Mouse (Mus musculus): ENCODE results near the gene Dnajc6.

The Dnajc6 gene

GRCm38 (mm10) chr4:101496534-101497237 lies at the start of gene Dnajc6:
TSS of gene Dnajc6 (plus strand) at chr4:101496648.
- peak; percentile 59 for DNase-seq (ENCODE audit: low read depth, low spot score)

- peak; percentile 70 for DNase-seq (ENCODE audit: low read depth, low spot score)
Measured at GRCm38 (mm10) chr4:101448701-101449100, 47.7 kb upstream of the Dnajc6 start.

GRCm38 (mm10) chr4:101449344-101449743 lies 47.1 kb upstream of the Dnajc6 start:
- DNase-seq (ENCODE audit: low read depth, low spot score): no peak

GRCm38 (mm10) chr4:101450150-101450780 lies 46.2 kb upstream of the Dnajc6 start:
- DNase-seq (ENCODE audit: low read depth, low spot score): no peak

GRCm38 (mm10) chr4:101451089-101451488 lies 45.4 kb upstream of the Dnajc6 start:
- peak; percentile 47 for DNase-seq (ENCODE audit: low read depth, low spot score)

GRCm38 (mm10) chr4:101452829-101453228 lies 43.6 kb upstream of the Dnajc6 start:
- DNase-seq (ENCODE audit: low read depth, low spot score): no peak

GRCm38 (mm10) chr4:101457176-101457575 lies 39.3 kb upstream of the Dnajc6 start:
- DNase-seq (ENCODE audit: low read depth, low spot score): no peak

- peak; percentile 78 for DNase-seq (ENCODE audit: low read depth, low spot score)
Measured at GRCm38 (mm10) chr4:101458341-101458740, 38.1 kb upstream of the Dnajc6 start.

- DNase-seq (ENCODE audit: low read depth, low spot score): no peak
Measured at GRCm38 (mm10) chr4:101459358-101459757, 37.1 kb upstream of the Dnajc6 start.

- no peak for DNase-seq (ENCODE audit: low read depth, low spot score)
Measured at GRCm38 (mm10) chr4:101460114-101460513, 36.3 kb upstream of the Dnajc6 start.

GRCm38 (mm10) chr4:101462065-101462464 lies 34.4 kb upstream of the Dnajc6 start:
- no peak for DNase-seq (ENCODE audit: low read depth, low spot score)

- DNase-seq (ENCODE audit: low read depth, low spot score): no peak
Measured at GRCm38 (mm10) chr4:101466264-101466663, 30.2 kb upstream of the Dnajc6 start.

- DNase-seq (ENCODE audit: low read depth, low spot score): no peak
Measured at GRCm38 (mm10) chr4:101469242-101469641, 27.2 kb upstream of the Dnajc6 start.

- DNase-seq (ENCODE audit: low read depth, low spot score): peak; percentile 28
Measured at GRCm38 (mm10) chr4:101470543-101470942, 25.9 kb upstream of the Dnajc6 start.

- DNase-seq (ENCODE audit: low read depth, low spot score): no peak
Measured at GRCm38 (mm10) chr4:101472767-101473166, 23.7 kb upstream of the Dnajc6 start.

GRCm38 (mm10) chr4:101490320-101490917 lies 6.0 kb upstream of the Dnajc6 start:
- no peak for DNase-seq (ENCODE audit: low read depth, low spot score)

GRCm38 (mm10) chr4:101491704-101492103 lies 4.7 kb upstream of the Dnajc6 start:
- DNase-seq (ENCODE audit: low read depth, low spot score): no peak

GRCm38 (mm10) chr4:101493611-101494197 lies 2.7 kb upstream of the Dnajc6 start:
- DNase-seq (ENCODE audit: low read depth, low spot score): peak; percentile 49

- DNase-seq (ENCODE audit: low read depth, low spot score): peak; percentile 58
Measured at GRCm38 (mm10) chr4:101496188-101496533, 287 bp upstream of the Dnajc6 start.

GRCm38 (mm10) chr4:101497336-101497735 lies 888 bp downstream of the Dnajc6 start:
- peak; percentile 52 for DNase-seq (ENCODE audit: low read depth, low spot score)

GRCm38 (mm10) chr4:101504470-101505007 lies 8.1 kb downstream of the Dnajc6 start:
- no peak for DNase-seq (ENCODE audit: low read depth, low spot score)

GRCm38 (mm10) chr4:101505966-101506365 lies 9.5 kb downstream of the Dnajc6 start:
- no peak for DNase-seq (ENCODE audit: low read depth, low spot score)
